12 mouse cellular contexts compared by ENCODE assay signal in genomic region chr8:64834071-64834877, GRCm38 (mm10). TPM values are rescaled to one million over a fixed set of nuclear protein-coding genes. Genes with fewer than 3 reads are reported as not detected.
A peak's percentile ranks its signal among the peaks of the same experiment; 100 is the strongest.
DNase-seq lines count a peak whose midpoint lies in the region; ATAC-seq and TF ChIP-seq lines count a peak whose summit lies in the region.
"Had no signal": no experiment of that assay in that cellular context is flagged by ENCODE, and none has a peak within 500 bp of the region (broad histone marks: within the 10 kb centered on the region; RNA-seq: fewer than 3 reads in every experiment).

No protein-coding gene starts in this region.

- H3K4me2 ChIP-seq in midbrain, postnatal 0 days (ENCODE audit: low read depth, low read length, poor library complexity, severe bottlenecking), result no peak overlapping the region
- H3K4me2 ChIP-seq in hindbrain, embryonic 13.5 days, result peak overlapping the region; percentile 44
- H3K4me2 ChIP-seq in neural tube, embryonic 14.5 days (ENCODE audit: low read depth, low read length), result peak overlapping the region; percentile 39
- no peak overlapping the region for H3K4me2 ChIP-seq in kidney, embryonic 14.5 days (replicated peaks; ENCODE audit: low read depth, low read length)
- H3K4me2 ChIP-seq: heart, embryonic 15.5 days; stomach, embryonic 15.5 days had no signal

- DNase-seq in midbrain, embryonic 10.5 days (ENCODE audit: low spot score), result no peak
- DNase-seq in midbrain, postnatal 0 days (ENCODE audit: low spot score), result no peak
- DNase-seq in embryo, embryonic 10.5 days (ENCODE audit: low spot score), result peak; percentile 53
- no peak for DNase-seq in ovary, adult 18-20 months (ENCODE audit: low spot score)
- no peak for DNase-seq in layer of hippocampus, adult 9-10 months (ENCODE audit: low spot score)
- DNase-seq: kidney, adult 9 months had no signal

- H3K9me3 ChIP-seq in midbrain, embryonic 10.5 days (replicated peaks), result no peaks in the 10 kb centered on the region; the same call in 1 of the 2 replicates
- H3K9me3 ChIP-seq in midbrain, postnatal 0 days (ENCODE audit: low read length), result no peaks in the 10 kb centered on the region
- no peaks in the 10 kb centered on the region for H3K9me3 ChIP-seq in hindbrain, embryonic 13.5 days
- H3K9me3 ChIP-seq in neural tube, embryonic 14.5 days (ENCODE audit: control insufficient read depth, low read length), result no peaks in the 10 kb centered on the region
- peaks cover 1% of the 10 kb centered on the region; the same call in 1 of the 2 replicates for H3K9me3 ChIP-seq in kidney, embryonic 14.5 days (ENCODE audit: control insufficient read depth, low read length)
- H3K9me3 ChIP-seq: heart, embryonic 15.5 days; stomach, embryonic 15.5 days had no signal

- peaks cover 40% of the 10 kb centered on the region for H3K36me3 ChIP-seq in midbrain, embryonic 10.5 days
- no peaks in the 10 kb centered on the region for H3K36me3 ChIP-seq in midbrain, postnatal 0 days (ENCODE audit: insufficient read depth, low read length)
- H3K36me3 ChIP-seq in hindbrain, embryonic 13.5 days, result peaks cover 18% of the 10 kb centered on the region
- H3K36me3 ChIP-seq in neural tube, embryonic 14.5 days (ENCODE audit: control insufficient read depth, insufficient read depth, low read length), result no peaks in the 10 kb centered on the region; the same call in 1 of the 2 replicates
- H3K36me3 ChIP-seq in kidney, embryonic 14.5 days (ENCODE audit: control insufficient read depth, insufficient read depth, low read length), result peaks cover 5% of the 10 kb centered on the region; the same call in 1 of the 2 replicates
- H3K36me3 ChIP-seq: stomach, embryonic 15.5 days had no signal

- H3K4me3 ChIP-seq in midbrain, embryonic 10.5 days, result no peak overlapping the region
- no peak overlapping the region for H3K4me3 ChIP-seq in midbrain, postnatal 0 days (ENCODE audit: low read depth, low read length)
- peak overlapping the region; percentile 16; the same call in 1 of the 2 replicates for H3K4me3 ChIP-seq in hindbrain, embryonic 13.5 days
- H3K4me3 ChIP-seq in neural tube, embryonic 14.5 days (ENCODE audit: low read depth, low read length), result 0 out of 2 replicates have a peak overlapping the region, but pooled peaks have one; percentile 7
- H3K4me3 ChIP-seq in kidney, embryonic 14.5 days (ENCODE audit: low read length), result no peak overlapping the region
- H3K4me3 ChIP-seq: heart, embryonic 15.5 days; stomach, embryonic 15.5 days had no signal

- no peaks in the 10 kb centered on the region for H3K27me3 ChIP-seq in midbrain, embryonic 10.5 days (ENCODE audit: low read depth, poor library complexity, severe bottlenecking)
- H3K27me3 ChIP-seq in midbrain, postnatal 0 days (ENCODE audit: insufficient read depth, low read length), result no peaks in the 10 kb centered on the region
- no peaks in the 10 kb centered on the region for H3K27me3 ChIP-seq in hindbrain, embryonic 13.5 days
- H3K27me3 ChIP-seq in neural tube, embryonic 14.5 days (ENCODE audit: control insufficient read depth, insufficient read depth, low read length), result no peaks in the 10 kb centered on the region
- H3K27me3 ChIP-seq in kidney, embryonic 14.5 days (ENCODE audit: control insufficient read depth, insufficient read depth, low read length), result no peaks in the 10 kb centered on the region
- H3K27me3 ChIP-seq: heart, embryonic 15.5 days; stomach, embryonic 15.5 days had no signal

- no peak overlapping the region for H3K9ac ChIP-seq in midbrain, postnatal 0 days (replicated peaks; ENCODE audit: low read length, poor library complexity, severe bottlenecking)
- H3K9ac ChIP-seq in hindbrain, embryonic 13.5 days, result peak overlapping the region; percentile 60
- no peak overlapping the region for H3K9ac ChIP-seq in neural tube, embryonic 14.5 days (replicated peaks; ENCODE audit: low read depth, low read length)
- H3K9ac ChIP-seq in kidney, embryonic 14.5 days (ENCODE audit: low read depth, low read length), result no peak overlapping the region
- H3K9ac ChIP-seq: heart, embryonic 15.5 days; stomach, embryonic 15.5 days had no signal

- H3K4me1 ChIP-seq in midbrain, embryonic 10.5 days, result peaks cover 22% of the 10 kb centered on the region
- peaks cover 3% of the 10 kb centered on the region; the same call in 1 of the 2 replicates for H3K4me1 ChIP-seq in midbrain, postnatal 0 days (ENCODE audit: insufficient read depth, low read length)
- H3K4me1 ChIP-seq in hindbrain, embryonic 13.5 days (replicated peaks), result peaks cover 45% of the 10 kb centered on the region
- H3K4me1 ChIP-seq in neural tube, embryonic 14.5 days (ENCODE audit: control insufficient read depth, insufficient read depth, low read length), result no peaks in the 10 kb centered on the region; the same call in none of the 2 replicates
- peaks cover 11% of the 10 kb centered on the region; the same call in 1 of the 2 replicates for H3K4me1 ChIP-seq in kidney, embryonic 14.5 days (ENCODE audit: control insufficient read depth, insufficient read depth, low read length)
- H3K4me1 ChIP-seq: stomach, embryonic 15.5 days had no signal

- no peak for ATAC-seq in midbrain, postnatal 0 days (ENCODE audit: low FRiP score)
- ATAC-seq in hindbrain, embryonic 13.5 days (ENCODE audit: low FRiP score), result peak; percentile 37; the same call in 1 of the 2 replicates
- 0 out of 2 replicates have a peak, but pooled peaks have one; percentile 25 for ATAC-seq in neural tube, embryonic 14.5 days (ENCODE audit: low read depth)
- ATAC-seq in kidney, embryonic 14.5 days (ENCODE audit: low FRiP score, low TSS enrichment), result no peak
- ATAC-seq: CD4-positive, CD25-positive, alpha-beta regulatory T cell, adult 4 months had no signal

- WGBS in midbrain, embryonic 10.5 days, result 37% methylated on average over 27 of the region's 27 CpGs
- 28% methylated on average over 27 of the region's 27 CpGs for WGBS in midbrain, postnatal 0 days
- 19% methylated on average over 27 of the region's 27 CpGs for WGBS in hindbrain, embryonic 13.5 days
- 16% methylated on average over 27 of the region's 27 CpGs for WGBS in neural tube, embryonic 14.5 days
- WGBS in kidney, embryonic 14.5 days, result 42% methylated on average over 27 of the region's 27 CpGs

- no peak for TF ChIP-seq CTCF in midbrain, postnatal 0 days (IDR thresholded peaks at IDR 0.05)

- H3K27ac ChIP-seq in midbrain, embryonic 10.5 days (replicated peaks), result peak overlapping the region; percentile 30; the same call in 1 of the 2 replicates
- H3K27ac ChIP-seq in midbrain, postnatal 0 days (ENCODE audit: low read depth, low read length), result no peak overlapping the region
- H3K27ac ChIP-seq in hindbrain, embryonic 13.5 days, result peak overlapping the region; percentile 59
- H3K27ac ChIP-seq in neural tube, embryonic 14.5 days (ENCODE audit: low read depth, low read length), result peak overlapping the region; percentile 7; the same call in 1 of the 2 replicates
- no peak overlapping the region for H3K27ac ChIP-seq in kidney, embryonic 14.5 days (ENCODE audit: low read depth, low read length)
- H3K27ac ChIP-seq: heart, embryonic 15.5 days; stomach, embryonic 15.5 days had no signal

RNA-seq across cellular contexts. Expression of gene Klhl2, which starts 15.5 kb away (rescaled TPM):
- 9.3 and 11.3 TPM in 2 replicates for polyA plus RNA-seq in midbrain, embryonic 10.5 days (2016; fragmentation: Nextera tagmentation; extraction: Ambion mirVana)
- total RNA-seq in midbrain, postnatal 0 days (2014; rRNA removed), result 44.8 and 46.2 TPM in 2 replicates
- polyA plus RNA-seq in midbrain, postnatal 0 days (2015; fragmentation: Nextera tagmentation; extraction: Ambion mirVana), result 30.2 and 31.4 TPM in 2 replicates
- 18.8 and 23.3 TPM in 2 replicates for polyA plus RNA-seq in hindbrain, embryonic 13.5 days (2015; fragmentation: Nextera tagmentation; extraction: Ambion mirVana)
- 32.2 and 37.5 TPM in 2 replicates for polyA plus RNA-seq in neural tube, embryonic 14.5 days (2014; fragmentation: Nextera tagmentation; extraction: Ambion mirVana)
- polyA plus RNA-seq in kidney, embryonic 14.5 days (2014; fragmentation: Nextera tagmentation; extraction: Ambion mirVana), result 10.8 and 15.5 TPM in 2 replicates

Comparison
In these comparisons a context has a peak if more than half of its experiments do, and no peak if none do; other contexts are left out.
1. H3K27ac ChIP-seq: peak in midbrain, embryonic 10.5 days (single experiment), hindbrain, embryonic 13.5 days (single experiment) and neural tube, embryonic 14.5 days (single experiment); none in midbrain, postnatal 0 days (single experiment) and kidney, embryonic 14.5 days (single experiment).
2. H3K4me3 ChIP-seq: peak in hindbrain, embryonic 13.5 days (single experiment) and neural tube, embryonic 14.5 days (single experiment); none in midbrain, embryonic 10.5 days (single experiment), midbrain, postnatal 0 days (single experiment) and kidney, embryonic 14.5 days (single experiment).
3. ATAC-seq: peak in hindbrain, embryonic 13.5 days (single experiment) and neural tube, embryonic 14.5 days (single experiment); none in midbrain, postnatal 0 days (single experiment) and kidney, embryonic 14.5 days (single experiment).
4. H3K4me2 ChIP-seq: peak in hindbrain, embryonic 13.5 days (single experiment) and neural tube, embryonic 14.5 days (single experiment); none in midbrain, postnatal 0 days (single experiment) and kidney, embryonic 14.5 days (single experiment).